Mouse (Mus musculus): ENCODE measurements at regions not wholly inside any gene's neighbourhood (a gene's known extent, or its start where the extent isn't known, plus 50 kb on each side); places are given as distances from the start of the nearest gene placed in this dataset.

DNA sequence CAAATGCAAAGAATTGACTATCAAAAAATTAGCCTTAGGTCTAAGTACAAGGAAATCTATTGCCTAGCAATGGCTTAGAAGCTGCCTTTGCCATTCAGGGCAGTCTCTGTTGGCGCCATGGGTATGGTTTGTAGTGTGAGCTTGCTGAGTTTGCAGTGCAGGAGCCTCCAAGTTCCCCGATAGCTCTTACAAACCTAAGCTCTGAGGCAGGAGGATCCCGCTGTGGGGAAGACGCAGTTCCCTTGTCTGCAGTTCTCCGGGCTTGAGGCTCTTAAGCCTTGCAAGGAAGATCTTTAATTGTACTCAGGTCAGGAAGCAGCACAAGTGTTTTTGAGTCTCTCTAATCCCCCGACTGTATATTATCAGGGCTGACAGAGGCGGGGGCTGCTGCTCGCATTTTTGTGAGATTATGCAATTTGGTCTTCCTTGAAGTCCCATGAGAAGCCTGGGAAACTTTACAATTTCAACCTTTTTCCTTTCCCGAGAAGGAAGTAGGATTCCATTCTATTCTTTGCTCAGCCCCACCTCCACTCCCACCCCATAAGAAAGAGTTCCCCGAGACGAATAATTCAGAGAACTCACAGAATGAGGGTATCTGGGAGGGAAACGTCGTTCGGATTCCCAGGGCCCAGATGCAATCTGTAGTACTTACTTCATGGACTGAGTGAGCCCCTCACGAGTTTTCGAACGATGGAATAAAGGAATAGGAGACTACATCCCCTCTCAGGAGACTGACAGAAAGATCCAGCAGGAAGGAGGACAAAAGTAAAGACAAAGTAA lies 99.0 kb upstream of the Mark1 start:
- ChIA-PET CTCF (interaction anchor here in 1 of 4 experiments (0.5 kb wide), 1 partner anchor 213 kb away, joined by 5 read pairs; no protein-coding TSS in a partner anchor), POLR2A (no interaction called here)

- ChIA-PET POLR2A (interaction anchor here in 2 of 4 experiments (1.8 kb wide), 2 partner anchors 8 to 9 kb away, joined by 18 to 20 read pairs; no protein-coding TSS in a partner anchor), CTCF (no interaction called here)
These were observed 97.4 kb upstream of the Mark1 start for GRCm38 (mm10) chr1:185096741-185097140.

DNA sequence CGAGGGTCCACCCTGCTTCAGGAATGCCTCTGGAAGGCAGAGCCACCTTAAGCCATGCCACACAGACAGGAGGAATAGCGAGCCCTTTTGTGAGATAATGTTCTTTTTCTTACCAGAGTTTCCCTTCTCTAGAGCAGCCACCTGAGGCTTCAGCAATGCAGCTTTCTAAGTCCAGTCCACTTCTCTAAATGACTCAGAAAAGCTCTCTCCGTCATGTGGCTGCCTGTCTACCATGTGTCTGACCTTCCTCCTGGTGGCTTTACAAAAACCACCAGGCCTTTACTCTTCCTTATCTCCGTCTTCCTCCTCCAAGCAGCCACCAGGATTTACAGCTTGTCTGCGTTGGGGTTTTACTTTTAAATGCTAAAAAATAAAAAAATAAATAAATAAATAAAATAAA lies 93.4 kb upstream of the Mark1 start:
- ChIA-PET CTCF (no interaction called here), POLR2A (interaction anchor here in 2 of 4 experiments (1.1 to 2.3 kb wide), 3 partner anchors 11 to 13 kb away, joined by 4 to 13 read pairs (median 5); no protein-coding TSS in a partner anchor)

GRCm38 (mm10) chr1:185091816-185092558 lies 92.6 kb upstream of the Mark1 start:
- CTCF ChIA-PET = no interaction called here
- POLR2A ChIA-PET = interaction anchor here in 2 of 4 experiments (1.2 to 2.7 kb wide), 3 partner anchors 12 to 14 kb away, joined by 5 to 10 read pairs (median 6); no protein-coding TSS in a partner anchor

DNA sequence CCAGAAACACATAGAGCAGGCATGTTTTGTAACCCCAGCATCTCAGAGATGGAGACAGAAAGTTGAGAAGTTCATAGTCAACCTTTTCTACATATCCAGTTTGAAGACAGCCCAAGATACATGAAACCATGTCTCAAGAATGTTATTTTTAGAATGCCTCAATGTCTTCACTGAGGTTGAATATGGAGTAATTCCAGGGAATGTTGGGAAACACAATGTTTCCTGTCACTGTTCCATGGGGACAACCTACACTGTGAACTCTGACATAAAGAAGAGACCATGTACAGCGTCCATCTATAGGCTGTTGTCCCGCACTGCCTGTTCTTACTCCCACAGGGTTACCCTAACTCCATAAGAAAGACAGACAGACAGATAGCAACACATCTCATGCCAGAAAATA lies 89.8 kb upstream of the Mark1 start:
- CTCF ChIA-PET = no interaction called here
- POLR2A ChIA-PET = interaction anchor here in 1 of 4 experiments (2.7 kb wide), 1 partner anchor 16 kb away, joined by 10 read pairs; no protein-coding TSS in a partner anchor

- ChIA-PET CTCF (no interaction called here), POLR2A (no interaction called here)
These were observed 83.8 kb upstream of the Mark1 start for GRCm38 (mm10) chr1:185083191-185083590.

- CTCF ChIA-PET = interaction anchor here in 1 of 4 experiments (0.6 to 0.7 kb wide), 2 partner anchors 180 to 336 kb away, joined by 3 read pairs; no protein-coding TSS in a partner anchor
- POLR2A ChIA-PET = interaction anchor here in 3 of 4 experiments (0.6 to 2.1 kb wide), 8 partner anchors 11 to 87 kb away, joined by 3 to 13 read pairs (median 4); no protein-coding TSS in a partner anchor
These were observed 80.7 kb upstream of the Mark1 start for GRCm38 (mm10) chr1:185080118-185080517.

GRCm38 (mm10) chr1:185079331-185079880 lies 80.0 kb upstream of the Mark1 start:
- ChIA-PET POLR2A (interaction anchor here in 2 of 4 experiments (0.5 to 2.1 kb wide), 6 partner anchors 11 to 90 kb away, joined by 3 to 13 read pairs (median 4); no protein-coding TSS in a partner anchor), CTCF (interaction anchor here in 1 of 4 experiments (0.6 to 0.7 kb wide), 2 partner anchors 179 to 336 kb away, joined by 3 read pairs; no protein-coding TSS in a partner anchor)

DNA sequence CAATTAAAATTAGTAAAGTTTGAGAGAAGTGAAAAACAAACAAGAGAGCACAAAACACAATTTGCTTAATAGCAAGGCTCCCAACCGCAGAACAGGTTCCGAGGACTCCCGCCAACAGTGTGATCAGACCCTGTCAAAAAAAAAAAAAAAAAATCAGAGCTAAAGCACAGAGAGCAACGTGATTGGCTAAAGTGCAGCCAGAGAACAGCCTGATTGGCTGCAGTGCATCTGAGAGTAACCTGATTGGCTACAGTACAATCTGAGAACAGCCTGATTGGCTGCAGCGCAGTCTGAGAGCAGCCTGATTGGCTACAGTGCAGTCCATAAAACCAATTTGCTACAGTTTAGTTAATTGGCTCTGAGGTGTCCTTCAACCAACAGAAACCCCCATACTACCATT lies 74.6 kb upstream of the Mark1 start:
- POLR2A ChIA-PET = interaction anchor here in 1 of 4 experiments (0.6 to 1.1 kb wide), 2 partner anchors 31 to 218 kb away, joined by 3 read pairs; no protein-coding TSS in a partner anchor
- CTCF ChIA-PET = interaction anchor here in 1 of 4 experiments (0.6 kb wide), 1 partner anchor 25 kb away, joined by 5 read pairs; no protein-coding TSS in a partner anchor

DNA sequence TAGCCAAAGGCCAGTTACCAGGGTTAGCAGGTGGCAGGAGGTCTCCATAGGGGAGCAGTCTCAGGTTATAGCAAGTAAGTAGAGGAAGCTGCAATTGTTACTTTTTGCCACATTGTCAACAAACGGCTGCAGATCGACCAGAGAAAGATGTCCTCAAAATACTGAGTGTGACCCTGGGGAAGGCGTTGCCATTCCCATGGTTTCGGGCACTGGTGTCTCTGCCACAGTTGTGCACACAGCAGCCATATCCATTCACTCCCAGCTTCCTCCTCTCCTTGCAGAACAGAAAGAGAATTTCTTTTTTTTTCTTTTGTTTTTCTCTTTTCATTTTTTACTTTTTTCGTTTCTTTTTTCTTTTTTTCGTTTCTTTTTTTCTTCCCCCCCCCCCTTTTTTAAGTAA lies 73.4 kb upstream of the Mark1 start:
- ChIA-PET POLR2A (no interaction called here), CTCF (interaction anchor here in 1 of 4 experiments (0.7 kb wide), 2 partner anchors 21 to 119 kb away, joined by 5 to 9 read pairs; no protein-coding TSS in a partner anchor)

- POLR2A ChIA-PET = no interaction called here
- CTCF ChIA-PET = no interaction called here
These were observed 72.2 kb upstream of the Mark1 start for GRCm38 (mm10) chr1:185071566-185071965.

GRCm38 (mm10) chr1:185070853-185071149 lies 71.4 kb upstream of the Mark1 start:
- ChIA-PET CTCF (no interaction called here), POLR2A (no interaction called here)

DNA sequence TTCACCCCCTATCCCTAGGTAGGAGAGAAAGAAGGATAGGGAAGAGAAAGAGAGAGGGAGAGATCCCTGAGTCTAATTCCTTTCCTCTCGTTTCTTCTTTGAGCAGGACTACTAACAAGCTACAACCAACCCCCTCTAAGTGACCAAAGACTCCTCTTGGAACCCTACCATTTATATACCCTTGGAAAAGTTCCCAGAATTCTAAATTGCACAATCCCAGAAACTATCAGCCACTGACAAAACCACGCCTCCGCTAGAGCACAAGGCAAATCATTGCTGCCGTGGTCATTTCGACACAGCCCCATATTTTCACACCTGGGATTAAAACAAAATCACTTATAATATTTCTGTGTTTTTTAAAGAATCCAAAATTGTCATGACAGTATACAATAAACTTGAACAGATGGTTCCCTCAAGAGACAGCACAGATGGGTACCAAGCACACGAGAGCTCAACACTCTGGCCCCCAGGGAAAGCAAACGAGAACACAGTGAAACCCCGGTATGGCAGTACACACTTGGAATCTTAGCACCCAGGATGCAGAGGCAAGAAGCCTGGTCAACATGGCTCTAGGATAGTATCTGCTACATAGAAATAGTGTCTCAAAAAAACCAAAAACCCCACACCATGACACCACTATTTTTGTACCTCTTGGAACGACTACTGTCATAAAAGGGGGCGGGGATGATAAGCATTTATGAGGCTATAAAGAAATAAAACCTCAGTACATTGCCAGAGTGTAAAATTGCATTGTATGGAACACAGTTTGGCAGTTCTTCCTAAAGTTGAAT lies 70.9 kb upstream of the Mark1 start:
- POLR2A ChIA-PET = no interaction called here
- CTCF ChIA-PET = interaction anchor here in 1 of 4 experiments (0.6 kb wide), 1 partner anchor 133 kb away, joined by 4 read pairs; the partner anchor contains the start of gene Rab3gap2

DNA sequence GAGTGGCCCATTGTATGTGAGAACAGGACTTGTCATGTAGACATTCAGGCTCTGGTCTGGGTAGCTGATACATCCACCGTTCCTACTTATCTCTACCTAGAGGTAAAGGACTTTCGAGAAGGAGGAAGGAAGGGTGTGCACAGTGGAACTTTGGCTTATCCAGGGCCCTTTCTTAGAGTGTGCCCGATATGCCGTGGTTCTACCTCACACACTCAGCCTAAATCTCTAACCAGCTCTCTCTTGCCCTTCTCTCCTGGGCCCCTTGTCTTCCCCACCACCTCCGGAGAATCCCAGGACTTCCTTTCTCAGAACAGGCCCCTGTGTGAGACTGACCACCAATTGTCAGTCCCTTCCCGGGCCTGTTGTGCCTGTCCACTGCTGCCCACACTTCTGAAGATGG lies 68.8 kb upstream of the Mark1 start:
- POLR2A ChIA-PET = no interaction called here

GRCm38 (mm10) chr1:185067661-185068060 lies 68.3 kb upstream of the Mark1 start:
- POLR2A ChIA-PET = interaction anchor here in 1 of 4 experiments (0.6 kb wide), 1 partner anchor 567 kb away, joined by 3 read pairs; no protein-coding TSS in a partner anchor
- CTCF ChIA-PET = interaction anchor here in 1 of 4 experiments (0.6 kb wide), 1 partner anchor 282 kb away, joined by 5 read pairs; no protein-coding TSS in a partner anchor

More for the DNA sequence above, 68.8 kb upstream of the Mark1 start:
- CTCF ChIA-PET = no interaction called here

- CTCF ChIA-PET = no interaction called here
These were observed 65.7 kb upstream of the Mark1 start for GRCm38 (mm10) chr1:185065056-185065455.

DNA sequence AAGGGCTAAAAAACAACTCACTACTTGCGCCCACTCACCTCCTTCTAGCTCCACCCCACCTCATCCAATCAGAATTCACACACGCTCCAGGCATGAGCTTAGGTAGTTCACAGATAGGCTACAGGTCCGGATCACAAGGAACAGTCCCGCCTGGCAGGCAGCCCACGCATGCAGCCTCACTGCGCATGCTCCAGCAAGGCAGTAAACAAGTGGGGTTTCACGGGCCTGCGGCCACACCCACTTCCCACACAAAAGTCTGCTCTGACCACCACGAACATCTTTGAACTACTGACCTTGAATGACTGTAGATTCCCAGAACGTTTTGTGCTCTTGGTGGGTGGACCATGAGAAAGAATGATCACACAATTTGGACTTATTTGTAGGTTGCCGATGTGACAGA lies 62.7 kb upstream of the Mark1 start:
- POLR2A ChIA-PET = interaction anchor here in 2 of 4 experiments (0.9 to 1.4 kb wide), 3 partner anchors 15 to 147 kb away, joined by 3 to 6 read pairs (median 3); no protein-coding TSS in a partner anchor
- CTCF ChIA-PET = interaction anchor here in 1 of 4 experiments (0.7 kb wide), 1 partner anchor 230 kb away, joined by 3 read pairs; no protein-coding TSS in a partner anchor

More at GRCm38 (mm10) chr1:185065056-185065455, 65.7 kb upstream of the Mark1 start:
- POLR2A ChIA-PET = interaction anchor here in 2 of 4 experiments (0.6 to 1.5 kb wide), 2 partner anchors 17 to 299 kb away, joined by 3 read pairs; no protein-coding TSS in a partner anchor

DNA sequence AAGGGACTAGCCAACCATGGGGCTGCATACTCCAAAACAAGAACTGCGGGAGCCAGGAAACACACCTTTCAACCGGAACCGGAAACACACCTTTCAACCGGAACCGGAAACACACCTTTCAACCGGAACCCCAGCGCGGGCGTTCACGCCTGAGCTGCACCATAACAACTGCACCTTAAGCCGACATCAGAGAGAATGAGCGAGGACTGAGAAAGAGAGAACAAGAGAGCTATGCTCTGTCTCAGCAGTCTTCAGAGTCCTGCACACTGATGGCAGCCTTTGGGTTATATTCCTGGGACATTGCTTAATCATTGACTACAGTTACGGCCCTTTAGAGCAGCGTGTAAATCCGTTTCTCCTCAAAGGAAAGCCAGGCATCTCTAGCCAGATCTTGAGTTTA lies 58.1 kb upstream of the Mark1 start:
- CTCF ChIA-PET = interaction anchor here in 1 of 4 experiments (0.5 kb wide), 1 partner anchor 190 kb away, joined by 5 read pairs; no protein-coding TSS in a partner anchor
- POLR2A ChIA-PET = interaction anchor here in 1 of 4 experiments (1.0 kb wide), 1 partner anchor 173 kb away, joined by 3 read pairs; no protein-coding TSS in a partner anchor

Data from embryonic stem cell, embryonic (primary cell).